Mouse (Mus musculus): ENCODE measurements around the gene Celf2.

- TF ChIP-seq CTCF (IDR thresholded peaks at IDR 0.05; ENCODE audit: control insufficient read depth, insufficient read depth, low read length) (no peak), POLR2A (IDR thresholded peaks at IDR 0.05; ENCODE audit: borderline replicate concordance, control insufficient read depth, low read depth, low read length) (no peak)
Measured at GRCm38 (mm10) chr2:6522411-6522810, 987.0 kb downstream of the Celf2 start.
